Mouse (Mus musculus): ENCODE measurements around the gene Dio3. TPM values are rescaled to one million over a fixed set of nuclear protein-coding genes. Genes with fewer than 3 reads are reported as not detected.

The Dio3 gene
- polyA plus RNA-seq, 1 experiment from 2014 or later, result 0.22 TPM

- WGBS, result 81% methylated on average over 5 of the region's 5 CpGs
- no peak for ATAC-seq (replicated peaks; ENCODE audit: low FRiP score, low read depth)
- no peak overlapping the region for H3K9ac ChIP-seq (ENCODE audit: low read depth, low read length)
Measured at GRCm38 (mm10) chr12:110239358-110239757, 39.5 kb upstream of the Dio3 start.

DNA sequence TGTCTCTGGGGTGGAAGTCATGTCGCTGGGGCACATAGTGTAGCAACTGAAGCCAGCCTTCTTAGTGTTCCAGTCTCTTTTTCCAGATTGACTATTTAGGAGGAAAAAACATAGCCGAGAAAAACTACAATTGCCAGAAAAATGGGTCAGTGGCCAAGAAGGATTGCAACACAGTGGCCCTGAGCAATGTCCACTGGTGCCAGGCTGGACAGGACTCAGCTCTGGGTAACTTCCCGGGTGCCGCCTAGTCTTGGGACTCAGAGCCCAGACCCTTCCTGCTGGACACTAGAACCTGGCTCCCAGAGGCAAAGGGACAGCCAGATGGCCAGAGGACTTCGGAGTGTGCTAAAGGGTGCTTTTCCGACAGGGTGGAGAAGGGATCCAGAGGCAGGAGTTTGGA, 34.3 kb upstream of the Dio3 start:
- Histone ChIP-seq H3K9ac (ENCODE audit: low read depth, low read length) (no peak overlapping the region), H3K9me3 (replicated peaks; ENCODE audit: low read length) (no peaks in the 10 kb centered on the region), H3K27me3 (ENCODE audit: insufficient read depth, low read length) (no peaks in the 10 kb centered on the region), H3K4me1 (replicated peaks; ENCODE audit: insufficient read depth, low read length) (no peaks in the 10 kb centered on the region), H3K4me2 (ENCODE audit: low read length) (no peak overlapping the region), H3K36me3 (ENCODE audit: insufficient read depth, low read length) (no peaks in the 10 kb centered on the region), H3K4me3 (replicated peaks; ENCODE audit: low read depth, low read length) (no peak overlapping the region), H3K27ac (no peak overlapping the region)
- 81% methylated on average over 6 of the region's 6 CpGs for WGBS
- DNase-seq (ENCODE audit: low spot score) (no peak), ATAC-seq (replicated peaks; ENCODE audit: low FRiP score, low read depth) (no peak)
- TF ChIP-seq CTCF (IDR thresholded peaks at IDR 0.05; ENCODE audit: low read depth), result no peak

More at GRCm38 (mm10) chr12:110239358-110239757, 39.5 kb upstream of the Dio3 start:
- DNase-seq (ENCODE audit: low spot score), result no peak
- Histone ChIP-seq H3K4me1 (replicated peaks; ENCODE audit: insufficient read depth, low read length) (no peaks in the 10 kb centered on the region), H3K36me3 (ENCODE audit: insufficient read depth, low read length) (no peaks in the 10 kb centered on the region), H3K4me2 (ENCODE audit: low read length) (no peak overlapping the region), H3K9me3 (replicated peaks; ENCODE audit: low read length) (no peaks in the 10 kb centered on the region), H3K4me3 (replicated peaks; ENCODE audit: low read depth, low read length) (no peak overlapping the region), H3K27ac (no peak overlapping the region), H3K27me3 (ENCODE audit: insufficient read depth, low read length) (no peaks in the 10 kb centered on the region)
- no peak for TF ChIP-seq CTCF (IDR thresholded peaks at IDR 0.05; ENCODE audit: low read depth)

GRCm38 (mm10) chr12:110245461-110245860, 33.4 kb upstream of the Dio3 start:
- Histone ChIP-seq H3K27ac (no peak overlapping the region), H3K4me1 (replicated peaks; ENCODE audit: insufficient read depth, low read length) (no peaks in the 10 kb centered on the region), H3K4me2 (ENCODE audit: low read length) (no peak overlapping the region), H3K36me3 (ENCODE audit: insufficient read depth, low read length) (no peaks in the 10 kb centered on the region), H3K4me3 (replicated peaks; ENCODE audit: low read depth, low read length) (no peak overlapping the region), H3K27me3 (ENCODE audit: insufficient read depth, low read length) (no peaks in the 10 kb centered on the region), H3K9ac (ENCODE audit: low read depth, low read length) (no peak overlapping the region), H3K9me3 (replicated peaks; ENCODE audit: low read length) (no peaks in the 10 kb centered on the region)
- TF ChIP-seq CTCF (IDR thresholded peaks at IDR 0.05; ENCODE audit: low read depth), result peak; percentile 10; the same call in 1 of the 2 replicates
- ATAC-seq (replicated peaks; ENCODE audit: low FRiP score, low read depth) (no peak), DNase-seq (ENCODE audit: low spot score) (no peak)
- 92% methylated on average over 4 of the region's 4 CpGs for WGBS

DNA sequence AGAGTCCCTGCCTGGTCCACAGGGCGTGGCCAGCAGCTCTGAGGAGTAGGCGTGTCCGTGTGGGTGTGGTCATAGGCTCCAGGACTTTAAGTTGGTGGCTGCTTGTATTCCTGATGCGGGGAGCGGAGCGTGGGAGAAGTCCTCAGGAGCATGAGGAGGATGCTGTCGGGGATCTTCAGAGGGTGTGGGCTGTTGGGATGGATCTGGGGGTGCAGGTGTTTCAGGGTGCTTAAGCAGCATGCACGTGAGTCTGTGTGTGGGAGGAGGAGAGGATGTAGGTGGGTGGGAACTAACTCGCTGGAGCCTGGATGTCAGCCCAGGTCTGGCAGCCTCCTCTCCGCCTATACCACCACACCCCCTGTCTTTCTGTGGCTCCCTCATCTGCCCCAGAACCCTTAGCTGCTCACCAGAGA, 26.7 kb upstream of the Dio3 start:
- 29% methylated on average over 10 of the region's 10 CpGs for WGBS
- no peak for TF ChIP-seq CTCF (IDR thresholded peaks at IDR 0.05; ENCODE audit: low read depth)

DNA sequence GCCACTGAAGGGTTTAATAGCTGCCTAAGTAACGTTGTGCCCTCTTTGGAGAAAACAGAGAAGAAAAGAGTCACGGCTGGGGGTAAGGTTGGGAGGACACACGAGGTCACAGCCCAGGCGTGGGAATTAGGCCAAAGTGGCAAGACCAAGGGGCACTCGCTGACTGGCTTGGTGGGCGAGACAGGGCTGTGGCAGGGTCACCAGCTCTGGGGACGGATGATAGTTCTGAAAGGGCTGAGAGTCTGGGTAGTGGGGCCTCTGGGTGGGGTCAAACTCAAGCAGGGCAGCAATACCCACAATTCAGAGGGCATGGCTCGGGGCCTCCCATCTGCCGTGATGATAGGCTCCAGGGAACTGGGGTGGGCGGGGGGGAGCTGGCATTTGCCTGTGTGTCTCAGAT, 23.1 kb upstream of the Dio3 start:
- no peak overlapping the region for H3K27ac ChIP-seq
- 49% methylated on average over 10 of the region's 10 CpGs for WGBS
- DNase-seq (ENCODE audit: low spot score), result no peak

More for the DNA sequence above, 26.7 kb upstream of the Dio3 start:
- H3K4me3 ChIP-seq (replicated peaks; ENCODE audit: low read depth, low read length), result no peak overlapping the region
- H3K4me2 ChIP-seq (ENCODE audit: low read length), result no peak overlapping the region
- no peaks in the 10 kb centered on the region for H3K4me1 ChIP-seq (replicated peaks; ENCODE audit: insufficient read depth, low read length)
- no peak for DNase-seq (ENCODE audit: low spot score)
- no peaks in the 10 kb centered on the region for H3K36me3 ChIP-seq (ENCODE audit: insufficient read depth, low read length)
- peak; percentile 30; the same call in 1 of the 2 replicates for ATAC-seq (replicated peaks; ENCODE audit: low FRiP score, low read depth)
- H3K9ac ChIP-seq (ENCODE audit: low read depth, low read length), result no peak overlapping the region
- no peak overlapping the region for H3K27ac ChIP-seq
- peaks cover 6% of the 10 kb centered on the region; the same call in 1 of the 2 replicates for H3K27me3 ChIP-seq (ENCODE audit: insufficient read depth, low read length)
- H3K9me3 ChIP-seq (replicated peaks; ENCODE audit: low read length), result no peaks in the 10 kb centered on the region

DNA sequence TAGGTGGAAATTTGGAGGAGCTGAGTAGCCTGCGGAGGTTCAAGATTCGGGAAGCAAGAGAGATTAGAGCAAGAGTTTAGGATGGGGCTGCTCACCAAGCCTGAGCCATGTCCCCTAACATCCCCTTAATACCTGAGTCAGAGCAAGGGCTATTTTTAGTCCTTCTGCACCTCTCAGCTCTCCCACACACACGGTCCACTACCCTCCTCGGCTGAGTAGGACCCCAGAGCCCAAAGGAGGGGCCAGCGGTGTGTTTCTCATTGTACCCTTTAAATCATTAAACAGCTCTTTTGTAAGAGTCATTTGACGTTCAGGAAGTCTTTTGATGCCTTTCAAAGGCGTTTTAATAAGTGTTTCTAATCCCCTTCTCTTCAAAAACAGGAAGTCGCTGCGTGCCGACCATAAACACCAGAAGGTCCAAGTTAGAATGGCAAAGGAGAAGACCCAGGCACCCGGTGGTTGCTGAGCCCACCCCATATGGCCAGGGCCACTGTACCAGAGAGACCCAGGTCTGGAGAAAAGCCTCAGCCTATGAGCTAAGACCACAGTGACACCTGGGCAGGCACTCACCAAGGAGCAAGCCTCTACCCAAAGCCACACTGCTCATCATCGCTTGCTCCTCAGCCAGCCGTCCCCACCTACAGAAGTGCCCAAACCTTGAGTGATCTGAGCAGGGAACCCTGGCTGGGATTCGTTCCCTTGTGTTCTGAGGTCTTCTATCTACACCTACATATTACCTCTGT, 22.2 kb upstream of the Dio3 start:
- Histone ChIP-seq H3K4me3 (replicated peaks; ENCODE audit: low read depth, low read length) (no peak overlapping the region), H3K9me3 (replicated peaks; ENCODE audit: low read length) (no peaks in the 10 kb centered on the region), H3K27ac (no peak overlapping the region), H3K36me3 (ENCODE audit: insufficient read depth, low read length) (no peaks in the 10 kb centered on the region), H3K9ac (ENCODE audit: low read depth, low read length) (no peak overlapping the region), H3K4me1 (replicated peaks; ENCODE audit: insufficient read depth, low read length) (no peaks in the 10 kb centered on the region), H3K27me3 (ENCODE audit: insufficient read depth, low read length) (no peaks in the 10 kb centered on the region), H3K4me2 (ENCODE audit: low read length) (peak overlapping the region; percentile 16; the same call in 1 of the 2 replicates)
- ATAC-seq (replicated peaks; ENCODE audit: low FRiP score, low read depth) (peak; percentile 71; the same call in 1 of the 2 replicates), DNase-seq (ENCODE audit: low spot score) (peak; percentile 62)
- WGBS, result 28% methylated on average over 14 of the region's 14 CpGs
- no peak for TF ChIP-seq CTCF (IDR thresholded peaks at IDR 0.05; ENCODE audit: low read depth)

More for the DNA sequence above, 23.1 kb upstream of the Dio3 start:
- TF ChIP-seq CTCF (IDR thresholded peaks at IDR 0.05; ENCODE audit: low read depth), result no peak
- no peaks in the 10 kb centered on the region for H3K4me1 ChIP-seq (replicated peaks; ENCODE audit: insufficient read depth, low read length)
- no peak overlapping the region for H3K4me2 ChIP-seq (ENCODE audit: low read length)
- H3K36me3 ChIP-seq (ENCODE audit: insufficient read depth, low read length), result no peaks in the 10 kb centered on the region
- ATAC-seq (replicated peaks; ENCODE audit: low FRiP score, low read depth), result no peak
- H3K9me3 ChIP-seq (replicated peaks; ENCODE audit: low read length), result no peaks in the 10 kb centered on the region
- H3K9ac ChIP-seq (ENCODE audit: low read depth, low read length), result no peak overlapping the region
- H3K4me3 ChIP-seq (replicated peaks; ENCODE audit: low read depth, low read length), result no peak overlapping the region
- H3K27me3 ChIP-seq (ENCODE audit: insufficient read depth, low read length), result peaks cover 6% of the 10 kb centered on the region; the same call in 1 of the 2 replicates
